8 mouse cellular contexts compared by ENCODE assay signal in genomic region chr4:101357923-101358322, GRCm38 (mm10).
DNase-seq lines count a peak whose midpoint lies in the region; ATAC-seq lines count a peak whose summit lies in the region.

No protein-coding gene starts in this region.

- no peaks in the 10 kb centered on the region for H3K9me3 ChIP-seq in embryonic facial prominence, embryonic 15.5 days (replicated peaks)
- H3K9me3 ChIP-seq in intestine, embryonic 16.5 days (ENCODE audit: control insufficient read depth, low read length), result no peaks in the 10 kb centered on the region
- H3K9me3 ChIP-seq in midbrain, embryonic 15.5 days, result no peaks in the 10 kb centered on the region

- no peak overlapping the region for H3K9ac ChIP-seq in embryonic facial prominence, embryonic 15.5 days
- H3K9ac ChIP-seq in intestine, embryonic 16.5 days (ENCODE audit: low read depth, low read length), result no peak overlapping the region
- H3K9ac ChIP-seq in midbrain, embryonic 15.5 days, result 0 out of 2 replicates have a peak overlapping the region, but pooled peaks have one; percentile 66

- peak overlapping the region; percentile 93 for H3K4me2 ChIP-seq in embryonic facial prominence, embryonic 15.5 days (replicated peaks)
- peak overlapping the region; percentile 97 for H3K4me2 ChIP-seq in intestine, embryonic 16.5 days (ENCODE audit: low read depth, low read length)
- peak overlapping the region; percentile 85 for H3K4me2 ChIP-seq in midbrain, embryonic 15.5 days

- H3K4me1 ChIP-seq in embryonic facial prominence, embryonic 15.5 days, result peaks cover 24% of the 10 kb centered on the region
- H3K4me1 ChIP-seq in intestine, embryonic 16.5 days (ENCODE audit: control insufficient read depth, insufficient read depth, low read length), result peaks cover 9% of the 10 kb centered on the region; the same call in 1 of the 2 replicates
- H3K4me1 ChIP-seq in midbrain, embryonic 15.5 days, result peaks cover 29% of the 10 kb centered on the region

- no peak for ATAC-seq in embryonic facial prominence, embryonic 15.5 days (ENCODE audit: insufficient number of reproducible peaks, low FRiP score, low TSS enrichment, low read depth)
- ATAC-seq in intestine, embryonic 16.5 days, result no peak
- ATAC-seq in midbrain, embryonic 15.5 days (replicated peaks), result no peak

- peak overlapping the region; percentile 85 for H3K4me3 ChIP-seq in embryonic facial prominence, embryonic 15.5 days (replicated peaks)
- peak overlapping the region; percentile 81 for H3K4me3 ChIP-seq in intestine, embryonic 16.5 days (ENCODE audit: low read length)
- H3K4me3 ChIP-seq in midbrain, embryonic 15.5 days, result peak overlapping the region; percentile 94; the same call in 1 of the 2 replicates

- peak overlapping the region; percentile 90 for H3K27ac ChIP-seq in embryonic facial prominence, embryonic 15.5 days (replicated peaks)
- no peak overlapping the region for H3K27ac ChIP-seq in intestine, embryonic 16.5 days (ENCODE audit: low read length)
- peak overlapping the region; percentile 98; the same call in 1 of the 2 replicates for H3K27ac ChIP-seq in midbrain, embryonic 15.5 days

- peak; percentile 27 to 40 for DNase-seq in heart, adult 9 months (ENCODE audit: low spot score in 2 of 2)
- DNase-seq in heart, postnatal 4 days, result no peak
- DNase-seq in thymus, postnatal 4 days, result no peak
- DNase-seq in adrenal gland, postnatal 14 days, result no peak
- no peak for DNase-seq in left cerebral cortex, postnatal 10 days (ENCODE audit: extremely low spot score in 1 of 2, low spot score in 2 of 2)

- intact Hi-C loops in left cerebral cortex, postnatal 10 days (cut with DNase I), result loop anchor here (10.0 kb wide), 2 partner anchors 193 to 287 kb away; partner anchors contain the start of gene Leprot

- no peaks in the 10 kb centered on the region for H3K36me3 ChIP-seq in embryonic facial prominence, embryonic 15.5 days
- H3K36me3 ChIP-seq in intestine, embryonic 16.5 days (ENCODE audit: control insufficient read depth, insufficient read depth, low read length), result no peaks in the 10 kb centered on the region
- H3K36me3 ChIP-seq in midbrain, embryonic 15.5 days (replicated peaks), result no peaks in the 10 kb centered on the region

- WGBS in embryonic facial prominence, embryonic 15.5 days, result 77% methylated on average over 8 of the region's 8 CpGs
- 69% methylated on average over 8 of the region's 8 CpGs for WGBS in intestine, embryonic 16.5 days
- 81% methylated on average over 8 of the region's 8 CpGs for WGBS in midbrain, embryonic 15.5 days

- no peaks in the 10 kb centered on the region for H3K27me3 ChIP-seq in embryonic facial prominence, embryonic 15.5 days
- H3K27me3 ChIP-seq in intestine, embryonic 16.5 days (replicated peaks; ENCODE audit: control insufficient read depth, insufficient read depth, low read length), result no peaks in the 10 kb centered on the region
- H3K27me3 ChIP-seq in midbrain, embryonic 15.5 days (replicated peaks), result no peaks in the 10 kb centered on the region

Comparison
In these comparisons a context has a peak if more than half of its experiments do, and no peak if none do; other contexts are left out.
1. DNase-seq: peak in heart, adult 9 months (2 of 2); none in heart, postnatal 4 days (single experiment), thymus, postnatal 4 days (single experiment), adrenal gland, postnatal 14 days (single experiment) and left cerebral cortex, postnatal 10 days (0 of 2).
2. Peak in every context shown above with its lines, with median percentiles within 50 percentile points of each other: H3K4me2 ChIP-seq and H3K4me3 ChIP-seq.